Mouse (Mus musculus): ENCODE measurements around the gene Tnrc18. TPM values are rescaled to one million over a fixed set of nuclear protein-coding genes. Genes with fewer than 3 reads are reported as not detected.

Tnrc18 gene
- polyA plus RNA-seq, 1 experiment from 2014 or later: 9.9 TPM

GRCm38 (mm10) chr5:142709436-142709835 lies 108.0 kb downstream of the Tnrc18 start:
- 0 out of 2 replicates have a peak, but pooled peaks cover 4% of the 10 kb centered on the region for H3K9me3 ChIP-seq (ENCODE audit: control insufficient read depth)
- H3K4me3 ChIP-seq (ENCODE audit: low read depth, low read length): no peak overlapping the region
- no peak overlapping the region for H3K4me2 ChIP-seq (replicated peaks; ENCODE audit: low read depth)
- H3K36me3 ChIP-seq (ENCODE audit: control insufficient read depth, insufficient read depth): no peaks in the 10 kb centered on the region
- H3K27ac ChIP-seq (ENCODE audit: low read depth, low read length): no peak overlapping the region
- no peaks in the 10 kb centered on the region for H3K27me3 ChIP-seq (replicated peaks; ENCODE audit: control insufficient read depth, insufficient read depth, low read length)
- no peak for TF ChIP-seq CTCF (IDR thresholded peaks at IDR 0.05; ENCODE audit: low read depth)
- no peaks in the 10 kb centered on the region for H3K4me1 ChIP-seq (replicated peaks; ENCODE audit: control insufficient read depth, insufficient read depth, low read length)
- H3K9ac ChIP-seq (ENCODE audit: low read depth, low read length): no peak overlapping the region
- no peak for ATAC-seq
- 57% methylated on average over 7 of the region's 7 CpGs for WGBS

GRCm38 (mm10) chr5:142707709-142708108 lies 109.8 kb downstream of the Tnrc18 start:
- H3K4me1 ChIP-seq (replicated peaks; ENCODE audit: control insufficient read depth, insufficient read depth, low read length): no peaks in the 10 kb centered on the region
- whole genome bisulfite sequencing: 82% methylated on average over 5 of the region's 5 CpGs
- no peak overlapping the region for H3K4me2 ChIP-seq (replicated peaks; ENCODE audit: low read depth)
- no peak overlapping the region for H3K9ac ChIP-seq (ENCODE audit: low read depth, low read length)
- H3K36me3 ChIP-seq (ENCODE audit: control insufficient read depth, insufficient read depth): no peaks in the 10 kb centered on the region
- H3K4me3 ChIP-seq (ENCODE audit: low read depth, low read length): no peak overlapping the region
- no peak for TF ChIP-seq CTCF (IDR thresholded peaks at IDR 0.05; ENCODE audit: low read depth)
- H3K27ac ChIP-seq (ENCODE audit: low read depth, low read length): no peak overlapping the region
- H3K27me3 ChIP-seq (replicated peaks; ENCODE audit: control insufficient read depth, insufficient read depth, low read length): 0 out of 2 replicates have a peak, but pooled peaks cover 3% of the 10 kb centered on the region
- 0 out of 2 replicates have a peak, but pooled peaks cover 4% of the 10 kb centered on the region for H3K9me3 ChIP-seq (ENCODE audit: control insufficient read depth)
- ATAC-seq: no peak

- Histone ChIP-seq H3K4me2 (replicated peaks; ENCODE audit: low read depth) (no peak overlapping the region), H3K36me3 (ENCODE audit: control insufficient read depth, insufficient read depth) (no peaks in the 10 kb centered on the region), H3K4me3 (ENCODE audit: low read depth, low read length) (no peak overlapping the region), H3K4me1 (replicated peaks; ENCODE audit: control insufficient read depth, insufficient read depth, low read length) (0 out of 2 replicates have a peak, but pooled peaks cover 3% of the 10 kb centered on the region), H3K27me3 (replicated peaks; ENCODE audit: control insufficient read depth, insufficient read depth, low read length) (peaks cover 17% of the 10 kb centered on the region; the same call in 1 of the 2 replicates), H3K9ac (ENCODE audit: low read depth, low read length) (no peak overlapping the region), H3K9me3 (ENCODE audit: control insufficient read depth) (no peaks in the 10 kb centered on the region), H3K27ac (ENCODE audit: low read depth, low read length) (no peak overlapping the region)
- ATAC-seq: no peak
- 87% methylated on average over 10 of the region's 10 CpGs for WGBS
- TF ChIP-seq CTCF (IDR thresholded peaks at IDR 0.05; ENCODE audit: low read depth): no peak
Observed at GRCm38 (mm10) chr5:142703569-142703968, 113.9 kb downstream of the Tnrc18 start.

- peak overlapping the region; percentile 97 for H3K4me2 ChIP-seq (replicated peaks; ENCODE audit: low read depth)
- 0 out of 2 replicates have a peak, but pooled peaks cover 3% of the 10 kb centered on the region for H3K4me1 ChIP-seq (replicated peaks; ENCODE audit: control insufficient read depth, insufficient read depth, low read length)
- H3K36me3 ChIP-seq (ENCODE audit: control insufficient read depth, insufficient read depth): no peaks in the 10 kb centered on the region
- no peak for ATAC-seq
- H3K9me3 ChIP-seq (ENCODE audit: control insufficient read depth): no peaks in the 10 kb centered on the region
- peaks cover 17% of the 10 kb centered on the region; the same call in 1 of the 2 replicates for H3K27me3 ChIP-seq (replicated peaks; ENCODE audit: control insufficient read depth, insufficient read depth, low read length)
- H3K27ac ChIP-seq (ENCODE audit: low read depth, low read length): no peak overlapping the region
- TF ChIP-seq CTCF (IDR thresholded peaks at IDR 0.05; ENCODE audit: low read depth): no peak
- 22% methylated on average over 18 of the region's 18 CpGs for WGBS
- H3K4me3 ChIP-seq (ENCODE audit: low read depth, low read length): peak overlapping the region; percentile 56
- peak overlapping the region; percentile 37; the same call in 1 of the 2 replicates for H3K9ac ChIP-seq (ENCODE audit: low read depth, low read length)
Observed at GRCm38 (mm10) chr5:142702511-142703138, 114.8 kb downstream of the Tnrc18 start.

GRCm38 (mm10) chr5:142701651-142702510 lies 115.6 kb downstream of the Tnrc18 start:
- Histone ChIP-seq H3K4me2 (replicated peaks; ENCODE audit: low read depth) (peak overlapping the region; percentile 97), H3K4me1 (replicated peaks; ENCODE audit: control insufficient read depth, insufficient read depth, low read length) (0 out of 2 replicates have a peak, but pooled peaks cover 3% of the 10 kb centered on the region), H3K4me3 (ENCODE audit: low read depth, low read length) (peak overlapping the region; percentile 56), H3K9ac (ENCODE audit: low read depth, low read length) (peak overlapping the region; percentile 37), H3K27me3 (replicated peaks; ENCODE audit: control insufficient read depth, insufficient read depth, low read length) (peaks cover 17% of the 10 kb centered on the region; the same call in 1 of the 2 replicates), H3K9me3 (ENCODE audit: control insufficient read depth) (no peaks in the 10 kb centered on the region), H3K27ac (ENCODE audit: low read depth, low read length) (no peak overlapping the region), H3K36me3 (ENCODE audit: control insufficient read depth, insufficient read depth) (no peaks in the 10 kb centered on the region)
- no peak for TF ChIP-seq CTCF (IDR thresholded peaks at IDR 0.05; ENCODE audit: low read depth)
- WGBS: 1% methylated on average over 45 of the region's 72 CpGs
- peak; percentile 75 for ATAC-seq
